Mouse (Mus musculus) neural tube, postnatal 0 days (tissue): ENCODE data around the gene Rnps1. TPM values are rescaled to one million over a fixed set of nuclear protein-coding genes. Genes with fewer than 3 reads are reported as not detected.

Experiments
- polyA plus RNA-seq: library from polyadenylated mRNA; unstranded; fragments of >200 nt; fragmentation: Nextera tagmentation; extraction: Ambion mirVana; gene quantifications from 2 replicates; pipeline ENCODE4 v1.2.1, GENCODE M21; 2015

The Rnps1 gene
- 224 and 246 TPM in 2 replicates for polyA plus RNA-seq

DNA sequence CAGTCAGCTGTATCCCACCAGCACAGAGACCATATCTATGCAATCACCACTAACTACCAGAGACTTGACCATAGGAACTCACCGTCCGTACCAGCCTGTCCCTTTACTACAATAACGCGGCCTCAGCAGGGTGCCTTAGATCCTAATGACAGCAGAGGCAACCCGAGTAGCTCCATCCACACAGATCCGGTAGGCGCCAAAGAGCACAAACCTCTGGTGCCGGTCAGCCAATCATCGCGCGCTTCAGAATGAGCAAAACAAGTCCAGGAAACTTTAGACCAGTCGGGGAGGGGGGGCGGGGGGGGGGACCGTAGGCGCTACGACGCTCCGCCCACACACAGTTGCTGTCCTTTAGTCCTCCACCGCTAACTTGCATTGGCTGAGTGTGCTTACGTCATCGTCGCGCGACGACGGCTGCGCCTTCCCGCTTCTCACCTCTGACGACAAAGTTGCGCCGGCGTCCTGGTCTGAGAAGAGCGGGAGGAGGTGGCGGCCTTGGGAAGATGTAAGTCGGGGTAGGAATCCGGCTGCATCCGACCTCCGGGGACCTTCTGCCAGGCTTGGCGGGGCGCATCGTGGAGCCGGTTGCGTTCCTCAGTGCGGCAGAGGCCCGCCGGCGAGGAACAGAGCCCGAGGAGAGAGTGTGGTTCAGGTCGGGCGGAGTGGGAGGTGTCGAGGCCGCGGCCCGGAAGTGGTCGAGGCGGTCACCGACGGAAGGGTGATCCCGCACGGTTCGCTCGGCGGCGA lies at the start of gene Rnps1:
TSS of gene Rnps1 (plus strand) at position 336 of the 747 bp plus-strand sequence.

DNA sequence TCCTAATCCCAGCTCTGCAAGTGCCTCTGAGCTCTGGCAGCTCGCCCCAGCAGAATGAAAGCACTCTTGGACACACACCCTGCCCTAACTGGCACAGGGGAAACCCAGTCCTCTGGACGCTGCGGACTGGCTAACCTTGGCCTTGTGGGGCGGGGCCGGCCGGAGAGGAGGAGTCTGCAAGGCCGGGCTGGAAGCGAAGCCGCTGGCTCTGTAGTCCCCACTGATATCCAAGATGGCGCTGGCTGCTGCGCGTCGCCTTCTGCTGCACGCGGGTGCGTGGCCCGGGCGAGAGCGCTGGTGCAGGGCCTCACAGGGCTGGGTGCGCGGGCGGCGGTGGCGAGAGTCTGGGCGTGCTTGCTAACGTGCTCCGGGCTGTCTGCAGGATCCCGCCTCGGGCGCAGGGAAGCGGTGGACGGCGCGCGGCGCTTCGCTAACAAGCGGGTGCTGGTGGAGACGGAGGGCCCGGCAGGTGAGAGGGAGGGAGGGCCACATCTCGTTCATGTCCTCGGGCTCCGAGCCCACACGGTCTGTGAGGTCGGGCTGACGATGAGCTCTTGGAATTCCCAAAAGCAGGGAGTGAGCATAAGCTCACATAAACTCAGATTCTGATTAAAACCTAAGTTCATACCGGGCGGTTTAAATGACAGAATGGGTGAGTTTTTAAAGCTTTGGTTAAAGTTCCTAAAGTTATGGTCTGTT lies 12.3 kb downstream of the Rnps1 start, which contains the start of gene Eci1:
TSS of gene Eci1 (plus strand) at position 171 of the 699 bp plus-strand sequence.

DNA sequence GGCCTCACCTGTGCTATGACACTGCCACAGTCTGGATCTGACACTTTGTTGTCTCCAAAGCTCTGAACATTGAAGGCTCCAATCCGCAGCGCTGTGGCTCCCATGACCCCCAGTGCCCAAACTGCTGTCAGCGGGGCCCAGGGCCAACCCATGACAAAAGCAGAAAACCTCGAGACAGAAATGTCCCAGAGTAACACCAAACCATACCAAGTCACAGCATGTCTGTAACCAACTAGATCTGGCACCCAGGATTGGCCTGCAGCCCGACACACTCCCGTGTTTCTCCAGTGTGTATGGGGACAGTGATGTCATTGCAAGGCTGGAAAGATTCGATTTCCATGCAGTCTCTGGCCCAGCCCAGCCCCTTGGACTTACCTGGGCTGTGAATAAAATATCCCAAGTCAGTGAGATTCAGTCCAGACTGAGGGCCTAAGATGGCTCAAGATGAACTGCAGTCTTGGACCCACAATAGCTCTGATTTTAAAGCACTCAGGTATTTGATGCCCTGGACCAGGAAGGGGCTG lies 28.3 kb downstream of the Rnps1 start, which contains the start of gene Dnase1l2:
TSS of gene Dnase1l2 (minus strand) at position 474 of the 524 bp plus-strand sequence.

DNA sequence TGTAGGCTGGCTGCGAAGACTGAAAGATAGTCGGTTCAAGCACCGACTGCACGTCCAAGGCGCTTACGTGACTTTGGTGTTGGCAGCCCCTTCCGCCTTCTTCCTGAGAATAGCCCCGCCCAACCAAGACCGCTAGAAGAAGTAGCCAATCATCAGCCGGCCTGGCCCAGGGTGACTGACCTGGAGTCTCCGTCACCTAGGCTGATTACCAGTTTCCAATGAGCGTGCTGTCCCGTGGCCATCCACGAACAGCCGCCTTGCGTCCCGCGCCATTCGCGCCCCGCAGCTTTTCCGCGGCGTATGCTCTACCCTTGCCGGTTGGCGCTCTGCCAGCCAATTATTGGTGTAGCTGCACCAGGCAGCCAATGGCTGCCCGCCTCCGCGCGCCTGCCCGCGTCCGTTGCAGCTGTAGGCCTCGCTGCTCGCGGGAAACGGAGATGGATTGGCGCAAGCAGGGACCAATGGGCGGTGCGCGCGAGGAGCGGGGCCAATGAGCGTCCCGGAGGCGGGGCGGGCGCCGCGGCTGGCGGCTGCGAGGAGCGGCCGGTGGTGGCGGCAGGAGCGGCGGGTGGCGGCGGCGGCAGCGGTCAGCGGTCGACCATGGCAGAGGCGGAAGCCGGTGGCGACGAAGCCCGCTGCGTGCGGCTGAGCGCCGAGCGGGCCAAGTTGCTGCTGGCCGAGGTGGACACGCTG lies 55.7 kb downstream of the Rnps1 start, which contains the start of the genes E4f1 and Pgp:
TSS of gene E4f1 (minus strand) at position 404 of the 693 bp plus-strand sequence.
TSS of gene Pgp (plus strand) at position 483 of the 693 bp plus-strand sequence.

DNA sequence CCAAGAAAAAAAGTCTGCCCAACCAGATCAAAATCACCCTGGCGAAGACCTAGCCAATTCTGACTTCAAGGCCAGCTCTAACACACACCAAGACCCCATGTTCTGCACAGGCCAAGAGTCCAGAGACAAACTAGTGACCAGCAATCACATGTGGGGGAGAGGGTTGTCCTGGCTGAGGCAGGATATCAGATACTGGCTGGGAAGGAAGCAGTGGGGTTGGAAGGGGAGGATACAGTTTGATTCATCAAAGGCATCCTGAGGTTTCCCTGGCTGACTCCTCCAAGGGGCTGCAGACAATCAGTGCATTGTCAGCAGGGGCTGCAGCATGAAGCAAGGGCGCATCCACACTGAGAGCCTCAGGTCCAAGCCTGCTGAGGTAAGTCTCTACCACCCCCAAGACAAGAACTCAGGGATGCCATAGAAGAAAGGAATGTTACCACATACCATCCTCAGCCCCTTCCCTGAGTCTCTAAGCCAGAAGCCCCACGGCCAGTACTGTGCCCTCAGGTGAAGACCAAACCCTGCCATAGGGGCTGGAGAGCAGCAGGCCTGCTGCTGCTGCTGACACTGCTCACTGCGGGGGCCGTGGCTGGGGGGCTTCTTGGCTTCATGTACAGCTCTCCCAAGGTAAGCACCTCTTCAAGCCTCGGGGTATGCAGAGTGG lies 59.4 kb downstream of the Rnps1 start, which contains the start of gene Bricd5:
TSS of gene Bricd5 (plus strand) at position 273 of the 664 bp plus-strand sequence.

Other genes with a start within 250 kb of the Rnps1 start
- gene Atp6v0c, start 244.9 kb upstream of the Rnps1 start, polyA plus RNA-seq, result 2,504 and 2,539 TPM in 2 replicates
- 20.0 and 23.7 TPM in 2 replicates for gene Tbc1d24, start 209.0 kb upstream of the Rnps1 start, polyA plus RNA-seq
- 6.5 and 6.6 TPM in 2 replicates for gene Ntn3, start 205.0 kb upstream of the Rnps1 start, polyA plus RNA-seq
- gene Tedc2, start 193.7 kb upstream of the Rnps1 start, polyA plus RNA-seq, result 9.1 and 9.7 TPM in 2 replicates
- 5.6 and 8.1 TPM in 2 replicates for gene Ccnf, start 163.1 kb upstream of the Rnps1 start, polyA plus RNA-seq
- gene Abca17, start 63.5 kb upstream of the Rnps1 start, polyA plus RNA-seq, result 1.4 and 1.8 TPM in 2 replicates
- gene Abca3, start 62.6 kb upstream of the Rnps1 start, polyA plus RNA-seq, result 28.5 and 29.8 TPM in 2 replicates
- 67.5 and 76.3 TPM in 2 replicates for gene Eci1, start 12.1 kb downstream of the Rnps1 start, polyA plus RNA-seq
- gene Dnase1l2, start 28.5 kb downstream of the Rnps1 start, polyA plus RNA-seq, result 2.2 and 2.7 TPM in 2 replicates
- gene E4f1, start 55.7 kb downstream of the Rnps1 start, polyA plus RNA-seq, result 33.1 and 43.4 TPM in 2 replicates
- 108 and 113 TPM in 2 replicates for gene Pgp, start 55.8 kb downstream of the Rnps1 start, polyA plus RNA-seq
- gene Bricd5, start 59.3 kb downstream of the Rnps1 start, polyA plus RNA-seq, result 2.1 and 3.0 TPM in 2 replicates
- gene Mlst8, start 64.5 kb downstream of the Rnps1 start, polyA plus RNA-seq, result 24.4 and 25.9 TPM in 2 replicates
- gene Caskin1, start 74.0 kb downstream of the Rnps1 start, polyA plus RNA-seq, result 62.8 and 68.5 TPM in 2 replicates
- gene Traf7, start 113.4 kb downstream of the Rnps1 start, polyA plus RNA-seq, result 50.6 and 60.2 TPM in 2 replicates
- 12.8 and 13.8 TPM in 2 replicates for gene Rab26, start 119.6 kb downstream of the Rnps1 start, polyA plus RNA-seq
- gene Pkd1, start 135.3 kb downstream of the Rnps1 start, polyA plus RNA-seq, result 23.6 and 24.9 TPM in 2 replicates
- gene Tsc2, start 218.1 kb downstream of the Rnps1 start, polyA plus RNA-seq, result 45.5 and 59.7 TPM in 2 replicates
- gene Nthl1, start 218.1 kb downstream of the Rnps1 start, polyA plus RNA-seq, result 6.5 and 6.9 TPM in 2 replicates
- 82.2 and 84.4 TPM in 2 replicates for gene Slc9a3r2, start 235.8 kb downstream of the Rnps1 start, polyA plus RNA-seq
- gene Npw, start 243.9 kb downstream of the Rnps1 start, polyA plus RNA-seq, result 0.93 and 1.2 TPM in 2 replicates